Comparison of ENCODE assay signal across 24 mouse cellular contexts in the genomic region with DNA sequence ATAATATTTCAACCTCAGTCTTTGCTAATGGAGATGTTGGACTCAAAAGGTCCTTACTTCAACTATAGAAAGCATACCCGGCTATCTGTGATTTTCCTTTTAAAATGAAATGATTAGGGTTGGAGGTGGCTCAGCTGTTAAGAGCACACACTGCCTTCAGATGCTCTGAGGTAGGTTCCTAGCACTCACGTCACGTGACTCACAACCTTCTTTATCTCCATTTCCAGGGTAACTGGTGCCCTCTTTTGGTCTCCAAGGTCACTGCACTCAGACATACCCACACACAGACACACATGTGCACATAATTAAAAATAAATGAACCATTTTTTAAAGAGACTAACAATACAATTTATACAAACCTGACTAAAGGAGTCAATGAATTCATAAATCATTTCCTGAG.
DNase-seq lines count a peak whose midpoint lies in the region; ATAC-seq and TF ChIP-seq lines count a peak whose summit lies in the region.
"Had no signal": no experiment of that assay in that cellular context is flagged by ENCODE, and none has a peak within 500 bp of the region (broad histone marks: within the 10 kb centered on the region; RNA-seq: fewer than 3 reads in every experiment).

No protein-coding gene starts in this region.

- peaks cover 3% of the 10 kb centered on the region for H3K9me3 ChIP-seq in heart, embryonic 12.5 days (replicated peaks)
- H3K9me3 ChIP-seq in lung, embryonic 14.5 days (ENCODE audit: low read depth, low read length): no peaks in the 10 kb centered on the region
- H3K9me3 ChIP-seq in MEL (replicated peaks; ENCODE audit: insufficient read depth, low read length): no peaks in the 10 kb centered on the region
- H3K9me3 ChIP-seq: embryonic facial prominence, embryonic 15.5 days; heart, embryonic 10.5 days; heart, embryonic 15.5 days had no signal

- DNase-seq in heart, adult 11 months: peak; percentile 52
- DNase-seq in lung, embryonic 14.5 days: no peak
- DNase-seq in lung, postnatal 10 days: no peak
- peak; percentile 23 for DNase-seq in MEL (ENCODE audit: low read depth, low spot score)
- no peak for DNase-seq in layer of hippocampus, postnatal 25 days (ENCODE audit: extremely low spot score in 1 of 2, low spot score in 1 of 2)
- DNase-seq: adrenal gland, postnatal 10 days; cerebellum, adult 11 months; cerebellum, adult 8-10 months; cerebellum, postnatal 14 days; embryo, embryonic 11 days; gastrocnemius, adult 2 months; gastrocnemius, postnatal 25 days; heart, postnatal 14 days had no signal

- no peak overlapping the region for H3K27ac ChIP-seq in heart, embryonic 12.5 days (ENCODE audit: poor library complexity, severe bottlenecking)
- no peak overlapping the region for H3K27ac ChIP-seq in lung, embryonic 14.5 days (ENCODE audit: low read depth)
- H3K27ac ChIP-seq in MEL (ENCODE audit: control insufficient read depth, low read depth, low read length): no peak overlapping the region
- H3K27ac ChIP-seq: embryonic facial prominence, embryonic 15.5 days; forebrain, embryonic 10.5 days; gastrocnemius, adult 2 months; heart, embryonic 10.5 days; heart, embryonic 15.5 days; hindbrain, embryonic 10.5 days; hindbrain, embryonic 14.5 days had no signal

- no peak overlapping the region for H3K4me2 ChIP-seq in heart, embryonic 12.5 days
- H3K4me2 ChIP-seq in lung, embryonic 14.5 days: no peak overlapping the region
- H3K4me2 ChIP-seq in myocyte (ENCODE audit: low read depth): no peak overlapping the region
- H3K4me2 ChIP-seq: embryonic facial prominence, embryonic 15.5 days; heart, embryonic 15.5 days; hindbrain, embryonic 14.5 days had no signal

- TF ChIP-seq RAD21 in MEL (IDR thresholded peaks at IDR 0.05; ENCODE audit: low read depth, low read length): peak; percentile 56

- no peak for TF ChIP-seq POLR2A in MEL (IDR thresholded peaks at IDR 0.05; ENCODE audit: control insufficient read depth in 1 of 2, insufficient read depth in 1 of 2, low read depth in 1 of 2, low read length in 2 of 2, poor library complexity in 1 of 2)
- no peak for TF ChIP-seq POLR2A in myocyte (IDR thresholded peaks at IDR 0.05; ENCODE audit: insufficient read length, low read depth)

- no peak overlapping the region for H3K4me3 ChIP-seq in heart, embryonic 12.5 days
- H3K4me3 ChIP-seq in lung, embryonic 14.5 days (ENCODE audit: low read depth, low read length): no peak overlapping the region
- no peak overlapping the region for H3K4me3 ChIP-seq in MEL (ENCODE audit: control insufficient read depth in 1 of 2, insufficient read depth in 1 of 2, low read depth in 2 of 2, low read length in 2 of 2)
- H3K4me3 ChIP-seq in myocyte: no peak overlapping the region
- H3K4me3 ChIP-seq: embryonic facial prominence, embryonic 15.5 days; erythroblast, embryonic 14.5 days; forebrain, embryonic 10.5 days; gastrocnemius, adult 2 months; heart, embryonic 10.5 days; heart, embryonic 15.5 days; hindbrain, embryonic 10.5 days had no signal

- H3K36me3 ChIP-seq in heart, embryonic 12.5 days: no peaks in the 10 kb centered on the region
- H3K36me3 ChIP-seq in lung, embryonic 14.5 days (ENCODE audit: insufficient read depth): no peaks in the 10 kb centered on the region
- no peaks in the 10 kb centered on the region for H3K36me3 ChIP-seq in MEL (ENCODE audit: control insufficient read depth in 1 of 2, insufficient read depth in 2 of 2, low read length in 2 of 2)
- H3K36me3 ChIP-seq in myocyte (ENCODE audit: control insufficient read depth, insufficient read depth): no peaks in the 10 kb centered on the region
- H3K36me3 ChIP-seq: embryonic facial prominence, embryonic 15.5 days; forebrain, embryonic 10.5 days; heart, embryonic 15.5 days; hindbrain, embryonic 10.5 days had no signal

- ATAC-seq in heart, embryonic 12.5 days (ENCODE audit: insufficient number of reproducible peaks, low FRiP score): no peak
- ATAC-seq in lung, embryonic 14.5 days (ENCODE audit: insufficient read depth): no peak
- ATAC-seq in megakaryocyte progenitor cell, adult 5-6 weeks (replicated peaks; ENCODE audit: poor library complexity): no peak
- ATAC-seq: forebrain, embryonic 14.5 days had no signal

- TF ChIP-seq CTCF in lung, embryonic 14.5 days (IDR thresholded peaks at IDR 0.05; ENCODE audit: low read depth): 0 out of 2 replicates have a peak, but pooled peaks have one; percentile 3
- peak in 2 of 3 experiments; percentile 7 to 49; a peak in 2 of 6 replicates for TF ChIP-seq CTCF in MEL (IDR thresholded peaks at IDR 0.05 in 2 of 3, conservative IDR thresholded peaks at IDR 0.05 in 1 of 3; ENCODE audit: control insufficient read depth in 1 of 3, insufficient read depth in 1 of 3, low read depth in 2 of 3, low read length in 3 of 3, poor library complexity in 1 of 3, severe bottlenecking in 1 of 3)

- H3ac ChIP-seq in myocyte (ENCODE audit: control insufficient read depth, insufficient read length): no peak overlapping the region

- no peak overlapping the region for H3K9ac ChIP-seq in heart, embryonic 12.5 days
- no peak overlapping the region for H3K9ac ChIP-seq in lung, embryonic 14.5 days
- H3K9ac ChIP-seq in MEL (ENCODE audit: control insufficient read depth, low read depth, low read length, poor library complexity, severe bottlenecking): no peak overlapping the region
- H3K9ac ChIP-seq: embryonic facial prominence, embryonic 15.5 days; heart, embryonic 15.5 days; hindbrain, embryonic 14.5 days had no signal

- H3K27me3 ChIP-seq in heart, embryonic 12.5 days (replicated peaks): no peaks in the 10 kb centered on the region
- H3K27me3 ChIP-seq in lung, embryonic 14.5 days (ENCODE audit: insufficient read depth, low read length): no peaks in the 10 kb centered on the region
- H3K27me3 ChIP-seq in MEL (ENCODE audit: control insufficient read depth in 1 of 2, insufficient read depth in 2 of 2, low read length in 2 of 2) (no peaks in the 10 kb centered on the region; a peak in 1 of 4 replicates), myocyte (ENCODE audit: control insufficient read depth, insufficient read depth, insufficient read length) (no peaks in the 10 kb centered on the region)
- H3K27me3 ChIP-seq: embryonic facial prominence, embryonic 15.5 days; heart, embryonic 15.5 days had no signal

- H3K4me1 ChIP-seq in heart, embryonic 12.5 days (replicated peaks): peaks cover 16% of the 10 kb centered on the region
- peaks cover 10% of the 10 kb centered on the region; the same call in 1 of the 2 replicates for H3K4me1 ChIP-seq in lung, embryonic 14.5 days (ENCODE audit: insufficient read depth)
- H3K4me1 ChIP-seq in MEL (ENCODE audit: control insufficient read depth in 1 of 2, insufficient read depth in 2 of 2, low read length in 2 of 2): no peaks in the 10 kb centered on the region

- no peak for TF ChIP-seq EP300 in MEL (IDR thresholded peaks at IDR 0.05; ENCODE audit: low read depth in 1 of 2, low read length in 2 of 2)

- H3K79me2 ChIP-seq in MEL (ENCODE audit: control insufficient read depth, insufficient read depth, low read length, poor library complexity) (no peaks in the 10 kb centered on the region), myocyte (ENCODE audit: control insufficient read depth, insufficient read depth) (no peaks in the 10 kb centered on the region)

- WGBS in heart, embryonic 12.5 days: 91% methylated on average over 3 of the region's 3 CpGs
- 94% methylated on average over 3 of the region's 3 CpGs for WGBS in lung, embryonic 14.5 days

TF ChIP-seq in MEL, 35 proteins besides CTCF, POLR2A, EP300 and RAD21 (continues in another document):
- TF ChIP-seq JUND (IDR thresholded peaks at IDR 0.05; ENCODE audit: low read depth, low read length) (no peak), MEF2A (IDR thresholded peaks at IDR 0.05; ENCODE audit: extremely low read depth, insufficient replicate concordance, low read depth, low read length, poor library complexity, severe bottlenecking) (no peak), MYB (IDR thresholded peaks at IDR 0.05; ENCODE audit: low read depth, low read length) (no peak), E2F4 (IDR thresholded peaks at IDR 0.05; ENCODE audit: borderline replicate concordance, low read depth, low read length) (no peak), MYC (IDR thresholded peaks at IDR 0.05; ENCODE audit: low read depth, low read length) (no peak), ZKSCAN1 (IDR thresholded peaks at IDR 0.05; ENCODE audit: low read depth, low read length) (no peak), POLR2AphosphoS2 (IDR thresholded peaks at IDR 0.05; ENCODE audit: low read length) (no peak), TAL1 (IDR thresholded peaks at IDR 0.05; ENCODE audit: low read length) (no peak), POLR2AphosphoS5 (IDR thresholded peaks at IDR 0.05; ENCODE audit: borderline replicate concordance, low read depth, low read length) (no peak), USF1 (IDR thresholded peaks at IDR 0.05; ENCODE audit: low read depth, low read length) (peak; percentile 79), RCOR1 (IDR thresholded peaks at IDR 0.05; ENCODE audit: low read depth, low read length) (no peak), ZC3H11A (IDR thresholded peaks at IDR 0.05; ENCODE audit: low read depth, low read length) (peak; percentile 39; the same call in 1 of the 2 replicates), MAZ (IDR thresholded peaks at IDR 0.05; ENCODE audit: low read depth, low read length) (no peak), MXI1 (IDR thresholded peaks at IDR 0.05; ENCODE audit: low read depth, low read length) (no peak)

TF ChIP-seq in myocyte, 11 proteins besides CTCF, POLR2A, EP300 and RAD21:
- TF ChIP-seq POLR2AphosphoS2 (IDR thresholded peaks at IDR 0.05; ENCODE audit: insufficient read length, low read depth) (no peak), E2F4 (IDR thresholded peaks at IDR 0.05; ENCODE audit: insufficient read depth) (no peak), TCF12 (IDR thresholded peaks at IDR 0.05; ENCODE audit: insufficient read depth, poor library complexity, severe bottlenecking) (no peak), MAX (IDR thresholded peaks at IDR 0.05; ENCODE audit: low read depth) (no peak), USF1 (IDR thresholded peaks at IDR 0.05; ENCODE audit: low read depth) (peak; percentile 35)

Comparison
In these comparisons a context has a peak if more than half of its experiments do, and no peak if none do; other contexts are left out.
1. DNase-seq: peak in heart, adult 11 months (single experiment) and MEL (single experiment); none in lung, embryonic 14.5 days (single experiment), lung, postnatal 10 days (single experiment) and layer of hippocampus, postnatal 25 days (0 of 2).